Mouse (Mus musculus) ovary, postnatal 14 days (tissue): Measurements from ENCODE around the gene Gm3453.
"Not testable (repeated sequence)": the region's sequence is repeated elsewhere in the genome, so short reads cannot be mapped to it uniquely, and the experiment has no call there.

Source experiments
- DNase-seq: peaks from one replicate; pipeline ENCODE4 v3.0.0; 2022; ENCODE audit warnings: low spot score

The Gm3453 gene

GRCm38 (mm10) chr14:5979037-5979436 lies at the start of gene Gm3453:
Gene Gm3453 (minus strand): TSS chr14:5979137.
- DNase-seq, result not testable (repeated sequence)

DNA sequence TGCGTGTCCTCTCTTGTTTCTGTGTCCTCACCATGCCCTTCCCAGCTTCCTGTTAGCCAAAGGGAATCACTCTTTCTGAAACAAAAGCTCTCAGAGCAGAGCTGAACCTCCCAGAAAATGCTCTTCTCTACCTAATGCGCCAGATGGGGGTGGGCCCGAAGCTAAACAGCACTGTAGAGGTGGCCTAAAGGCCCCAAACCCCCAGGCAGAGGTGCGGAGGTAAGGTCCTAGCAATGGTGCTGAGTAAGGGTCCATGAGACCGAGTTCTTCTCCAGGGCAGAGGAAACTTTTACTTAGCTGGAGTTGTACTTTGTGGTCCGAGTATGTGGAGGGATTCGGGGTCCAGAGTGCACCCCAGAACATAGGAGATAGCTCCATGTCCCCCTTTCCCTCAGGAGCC lies 8.2 kb upstream of the Gm3453 start:
- not testable (repeated sequence) for DNase-seq

- DNase-seq, result not testable (repeated sequence)
These were observed 16.5 kb downstream of the Gm3453 start for GRCm38 (mm10) chr14:5962441-5962840.

DNA sequence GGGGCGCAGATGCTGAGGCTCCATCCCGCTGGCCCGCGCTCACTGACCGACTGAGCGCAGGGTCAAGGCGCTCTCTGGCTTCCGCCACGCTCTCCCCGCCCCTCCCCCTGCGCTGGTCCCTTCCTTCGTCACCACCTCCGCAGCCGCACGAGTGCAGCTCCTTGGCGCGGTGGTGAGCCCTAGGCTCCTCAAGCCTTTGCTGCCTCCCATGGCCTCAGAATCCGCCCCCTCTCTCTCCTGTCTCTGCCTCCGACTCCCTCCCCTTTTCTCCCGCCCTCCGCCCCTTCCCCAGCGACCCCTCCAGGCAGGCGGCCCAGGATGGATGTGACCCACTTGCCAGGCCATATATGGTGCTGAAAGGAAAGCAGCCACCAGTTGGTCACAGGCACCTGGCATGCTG lies 17.3 kb downstream of the Gm3453 start, which contains the start of gene Gm3248:
Gm3248 (minus strand) TSS at position 111 of the 400 bp plus-strand sequence.
- DNase-seq, result not testable (repeated sequence)

GRCm38 (mm10) chr14:5961102-5961501 lies 17.8 kb downstream of the Gm3453 start:
- not testable (repeated sequence) for DNase-seq

GRCm38 (mm10) chr14:5960479-5960878 lies 18.5 kb downstream of the Gm3453 start:
- DNase-seq, result not testable (repeated sequence)

GRCm38 (mm10) chr14:5923276-5923675 lies 55.7 kb downstream of the Gm3453 start:
- DNase-seq, result not testable (repeated sequence)
